Mouse (Mus musculus) lung, embryonic 14.5 days (tissue): ENCODE measurements around the gene Kmt2e. TPM values are rescaled to one million over a fixed set of nuclear protein-coding genes. Genes with fewer than 3 reads are reported as not detected.

Experiments
- ATAC-seq: fragments of 200-750 bp; cut with Nextera tagmentation; 2 replicates; pipeline ENCODE4 v1.8.0; 2017; ENCODE audit warnings: mild to moderate bottlenecking, moderate TSS enrichment, moderate library complexity; ENCODE audit not compliant: insufficient read depth
- DNase-seq: peaks from one replicate; pipeline ENCODE4 v3.0.0-alpha.2; 2015
- H3K27ac ChIP-seq: fragments of 300-500 bp; sonication (generic); 2 replicates; pipeline ENCODE4 v1.5.1; 2014; ENCODE audit warnings: low read depth, mild to moderate bottlenecking, moderate library complexity
- H3K27me3 ChIP-seq: fragments of 300-500 bp; sonication (generic); 2 replicates; pipeline ENCODE4 v1.6.1; 2014; ENCODE audit warnings: low read length, control low read depth; ENCODE audit not compliant: insufficient read depth
- H3K36me3 ChIP-seq: fragments of 300-500 bp; sonication (generic); 2 replicates; pipeline ENCODE4 v1.6.1; 2014; ENCODE audit warnings: control low read depth; ENCODE audit not compliant: insufficient read depth
- H3K4me1 ChIP-seq: fragments of 300-500 bp; sonication (generic); 2 replicates; pipeline ENCODE4 v1.6.1; 2014; ENCODE audit warnings: antibody characterized with exemption, control low read depth; ENCODE audit not compliant: insufficient read depth
- H3K4me2 ChIP-seq: fragments of 300-500 bp; sonication (generic); 2 replicates; pipeline ENCODE4 v1.6.1; 2014; ENCODE audit warnings: mild to moderate bottlenecking
- H3K4me3 ChIP-seq: fragments of 300-500 bp; sonication (generic); 2 replicates; pipeline ENCODE4 v1.5.1; 2014; ENCODE audit warnings: low read depth, low read length
- H3K9ac ChIP-seq: fragments of 300-500 bp; sonication (generic); 2 replicates; pipeline ENCODE4 v1.6.1; 2014
- H3K9me3 ChIP-seq: fragments of 300-500 bp; sonication (generic); 2 replicates; pipeline ENCODE4 v1.6.1; 2016; ENCODE audit warnings: low read depth, low read length, control low read depth
- CTCF ChIP-seq: IDR thresholded peaks from 2 replicates; pipeline ENCODE4 v1.5.1; 2016; ENCODE audit warnings: antibody characterized with exemption, low read depth
- WGBS: fragments of 180-500 bp; shearing (Covaris S2); extraction: QIAGEN DNeasy Blood & Tissue Kit; methylation state at CpG from one replicate; pipeline ENCODE4 v1.1.7; 2014; 5-methylcytosine and 5-hydroxymethylcytosine counted together
- polyA plus RNA-seq: library from polyadenylated mRNA; unstranded; fragments of >200 nt; fragmentation: Nextera tagmentation; extraction: Ambion mirVana; gene quantifications from 2 replicates; pipeline ENCODE4 v1.2.1, GENCODE M21; 2014

Kmt2e gene
- polyA plus RNA-seq, 1 experiment from 2014 or later = 72.8 TPM

DNA sequence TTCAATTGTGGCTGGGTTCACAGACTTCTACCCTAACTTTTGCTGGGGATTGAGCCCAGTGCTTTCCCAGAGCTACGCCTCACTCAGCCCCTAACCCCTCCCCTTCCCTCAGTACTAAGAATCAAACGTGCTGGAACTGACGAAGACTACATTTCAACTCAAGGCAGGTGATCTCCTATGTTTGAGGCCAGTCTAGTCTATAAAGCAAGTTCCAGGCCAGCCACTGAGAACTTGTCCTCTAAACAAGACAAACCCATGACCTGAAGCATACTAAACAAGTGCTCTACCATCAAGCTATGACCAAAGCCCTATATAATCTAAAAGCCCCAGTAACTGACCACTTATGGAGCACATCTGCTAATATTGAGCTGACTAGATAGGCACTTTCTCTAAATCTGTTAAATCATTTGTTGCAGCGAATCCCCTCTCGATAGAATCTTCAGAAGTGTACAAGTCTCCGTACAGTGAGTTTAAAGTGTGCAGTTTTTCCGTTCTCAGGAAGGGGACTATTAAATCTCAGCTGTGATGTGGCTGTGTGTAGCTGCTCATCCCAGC is 14.5 kb upstream of the Kmt2e start:
- Histone ChIP-seq H3K36me3 (peaks cover 27% of the 10 kb centered on the region), H3K4me2 (peak overlapping the region; percentile 76), H3K4me1 (peaks cover 10% of the 10 kb centered on the region), H3K27me3 (no peaks in the 10 kb centered on the region), H3K9ac (no peak overlapping the region), H3K9me3 (no peaks in the 10 kb centered on the region), H3K27ac (peak overlapping the region; percentile 92; the same call in 1 of the 2 replicates), H3K4me3 (peak overlapping the region; percentile 57; the same call in 1 of the 2 replicates)
- WGBS = 37% methylated on average over 7 of the region's 7 CpGs
- TF ChIP-seq CTCF = no peak
- ATAC-seq (no peak), DNase-seq (no peak)

DNA sequence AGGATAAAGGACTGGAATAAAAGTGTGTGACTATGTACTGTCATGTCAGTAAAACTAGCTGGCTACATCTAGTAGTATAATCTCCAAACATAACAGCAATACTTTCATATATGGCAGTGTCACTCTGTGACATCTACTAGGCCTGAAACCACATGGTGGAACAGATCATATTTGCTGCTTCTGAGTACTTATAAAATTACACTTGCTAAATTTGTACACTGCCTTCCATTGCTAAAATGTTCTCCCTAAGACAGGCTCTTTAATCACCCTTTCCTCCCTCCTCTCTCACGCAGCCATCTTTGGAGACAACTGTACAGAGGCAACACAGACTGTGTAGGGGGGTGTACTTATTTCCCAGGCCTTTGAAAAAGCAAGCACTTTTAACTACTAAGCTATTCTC is 13.8 kb upstream of the Kmt2e start:
- Histone ChIP-seq H3K9ac (no peak overlapping the region), H3K36me3 (peaks cover 29% of the 10 kb centered on the region), H3K4me3 (no peak overlapping the region), H3K9me3 (no peaks in the 10 kb centered on the region), H3K27ac (no peak overlapping the region), H3K27me3 (no peaks in the 10 kb centered on the region), H3K4me1 (peaks cover 10% of the 10 kb centered on the region), H3K4me2 (no peak overlapping the region)
- TF ChIP-seq CTCF = no peak
- DNase-seq (no peak), ATAC-seq (no peak)
- WGBS = 66% methylated on average over 1 of the region's 1 CpGs

GRCm38 (mm10) chr5:23421440-23421839 is 12.8 kb upstream of the Kmt2e start:
- H3K27ac ChIP-seq = no peak overlapping the region
- no peak overlapping the region for H3K4me3 ChIP-seq
- DNase-seq (no peak), ATAC-seq (no peak)
- TF ChIP-seq CTCF = no peak
- peaks cover 32% of the 10 kb centered on the region for H3K36me3 ChIP-seq
- H3K27me3 ChIP-seq = no peaks in the 10 kb centered on the region
- H3K9me3 ChIP-seq = no peaks in the 10 kb centered on the region
- H3K4me2 ChIP-seq = no peak overlapping the region
- H3K4me1 ChIP-seq = peaks cover 14% of the 10 kb centered on the region
- no peak overlapping the region for H3K9ac ChIP-seq
- 93% methylated on average over 2 of the region's 2 CpGs for WGBS

- no peak for ATAC-seq
- no peaks in the 10 kb centered on the region for H3K27me3 ChIP-seq
- no peak for DNase-seq
- H3K4me3 ChIP-seq = no peak overlapping the region
- no peak overlapping the region for H3K27ac ChIP-seq
- peaks cover 37% of the 10 kb centered on the region for H3K36me3 ChIP-seq
- no peak overlapping the region for H3K4me2 ChIP-seq
- 65% methylated on average over 3 of the region's 3 CpGs for WGBS
- TF ChIP-seq CTCF = no peak
- no peak overlapping the region for H3K9ac ChIP-seq
- no peaks in the 10 kb centered on the region for H3K9me3 ChIP-seq
- H3K4me1 ChIP-seq = peaks cover 17% of the 10 kb centered on the region
Measured at GRCm38 (mm10) chr5:23423036-23423435, 11.2 kb upstream of the Kmt2e start.

- Histone ChIP-seq H3K27ac (no peak overlapping the region), H3K27me3 (no peaks in the 10 kb centered on the region), H3K36me3 (peaks cover 31% of the 10 kb centered on the region), H3K4me1 (peaks cover 14% of the 10 kb centered on the region), H3K4me3 (no peak overlapping the region), H3K9me3 (no peaks in the 10 kb centered on the region), H3K9ac (no peak overlapping the region), H3K4me2 (no peak overlapping the region)
- 48% methylated on average over 1 of the region's 1 CpGs for WGBS
- ATAC-seq (no peak), DNase-seq (no peak)
- no peak for TF ChIP-seq CTCF
Measured at GRCm38 (mm10) chr5:23427501-23427900, 6.7 kb upstream of the Kmt2e start.

GRCm38 (mm10) chr5:23431070-23431864 is 3.0 kb upstream of the Kmt2e start:
- DNase-seq = peak; percentile 52
- 0 out of 2 replicates have a peak, but pooled peaks cover 6% of the 10 kb centered on the region for H3K36me3 ChIP-seq
- H3K9ac ChIP-seq = peak overlapping the region; percentile 38
- TF ChIP-seq CTCF = no peak
- peaks cover 12% of the 10 kb centered on the region for H3K4me1 ChIP-seq
- peak overlapping the region; percentile 81 for H3K4me2 ChIP-seq
- peak overlapping the region; percentile 96 for H3K4me3 ChIP-seq
- 10% methylated on average over 10 of the region's 10 CpGs for WGBS
- H3K9me3 ChIP-seq = no peaks in the 10 kb centered on the region
- H3K27me3 ChIP-seq = no peaks in the 10 kb centered on the region
- no peak for ATAC-seq
- H3K27ac ChIP-seq = 0 out of 2 replicates have a peak overlapping the region, but pooled peaks have one; percentile 18

- Histone ChIP-seq H3K4me1 (peaks cover 15% of the 10 kb centered on the region), H3K36me3 (no peaks in the 10 kb centered on the region), H3K4me2 (peak overlapping the region; percentile 81), H3K9me3 (no peaks in the 10 kb centered on the region), H3K4me3 (peak overlapping the region; percentile 96), H3K9ac (peak overlapping the region; percentile 100), H3K27ac (peak overlapping the region; percentile 100), H3K27me3 (no peaks in the 10 kb centered on the region)
- WGBS = 1% methylated on average over 10 of the region's 10 CpGs
- ATAC-seq (no peak), DNase-seq (no peak)
- no peak for TF ChIP-seq CTCF
Measured at GRCm38 (mm10) chr5:23431948-23432707, 2.1 kb upstream of the Kmt2e start.
